Mouse (Mus musculus): ENCODE measurements around the gene Auts2.

GRCm38 (mm10) chr5:131769273-131769672 lies 773.9 kb downstream of the Auts2 start:
- no peak for TF ChIP-seq CTCF (IDR thresholded peaks at IDR 0.05)
- no peak for TF ChIP-seq POLR2A (IDR thresholded peaks at IDR 0.05; ENCODE audit: insufficient read depth, low read depth, low read length)

Measured in heart, adult 2 months (tissue).